Mouse (Mus musculus) left cerebral cortex, adult 6 months (tissue): ENCODE measurements around the gene Gm47995. TPM values are rescaled to one million over a fixed set of nuclear protein-coding genes. Genes with fewer than 3 reads are reported as not detected.

Source experiments
- long read RNA-seq, 2 experiments: library from polyadenylated mRNA; unstranded; transcript quantifications; one replicate each; pipeline ENCODE4 v2.0.0; 2019 to 2020
- polyA plus RNA-seq: library from polyadenylated mRNA; unstranded; fragments of <200 nt; fragmentation: Nextera tagmentation; gene quantifications from 2 replicates; pipeline ENCODE4 v1.2.3, GENCODE M21; 2021

Gene Gm47995
- polyA plus RNA-seq, result 0.13 TPM in 1 of 2 replicates, not detected in the other
- long read RNA-seq, experiment 1, result 0 reads
- long read RNA-seq, experiment 2, result 0 reads

GRCm38 (mm10) chr1:151198120-151198519, at the start of gene Gm47995:
Gm47995 (plus strand) TSS chr1:151198448.

DNA sequence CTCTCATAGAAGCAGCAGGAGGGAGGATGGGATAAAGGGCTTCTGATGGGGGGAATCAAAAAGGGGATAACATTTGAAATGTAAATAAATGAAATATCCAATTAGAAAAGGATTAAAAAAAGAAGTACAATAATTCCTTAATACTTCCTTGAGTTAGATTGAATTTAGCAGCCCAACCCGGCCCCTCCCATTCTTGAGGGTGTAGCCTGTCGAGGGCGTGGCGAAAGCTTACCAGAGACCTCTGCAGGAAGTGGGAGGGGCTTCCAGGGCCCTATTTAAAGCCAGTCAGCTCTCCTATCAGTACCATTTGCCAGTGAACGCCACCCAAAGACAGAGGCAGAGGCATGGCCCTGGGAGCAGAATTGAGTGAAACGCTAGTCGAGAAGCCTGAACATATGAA, 16.0 kb upstream of the Gm47995 start, which contains the start of gene Gm47985:
Gm47985 (plus strand) TSS at position 272 of the 400 bp plus-strand sequence.

DNA sequence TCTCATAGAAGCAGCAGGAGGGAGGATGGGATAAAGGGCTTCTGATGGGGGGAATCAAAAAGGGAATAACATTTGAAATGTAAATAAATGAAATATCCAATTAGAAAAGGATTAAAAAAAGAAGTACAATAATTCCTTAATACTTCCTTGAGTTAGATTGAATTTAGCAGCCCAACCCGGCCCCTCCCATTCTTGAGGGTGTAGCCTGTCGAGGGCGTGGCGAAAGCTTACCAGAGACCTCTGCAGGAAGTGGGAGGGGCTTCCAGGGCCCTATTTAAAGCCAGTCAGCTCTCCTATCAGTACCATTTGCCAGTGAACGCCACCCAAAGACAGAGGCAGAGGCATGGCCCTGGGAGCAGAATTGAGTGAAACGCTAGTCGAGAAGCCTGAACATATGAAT, 6.2 kb upstream of the Gm47995 start, which contains the start of gene Gm8947:
Gm8947 (plus strand) TSS at position 302 of the 400 bp plus-strand sequence.

DNA sequence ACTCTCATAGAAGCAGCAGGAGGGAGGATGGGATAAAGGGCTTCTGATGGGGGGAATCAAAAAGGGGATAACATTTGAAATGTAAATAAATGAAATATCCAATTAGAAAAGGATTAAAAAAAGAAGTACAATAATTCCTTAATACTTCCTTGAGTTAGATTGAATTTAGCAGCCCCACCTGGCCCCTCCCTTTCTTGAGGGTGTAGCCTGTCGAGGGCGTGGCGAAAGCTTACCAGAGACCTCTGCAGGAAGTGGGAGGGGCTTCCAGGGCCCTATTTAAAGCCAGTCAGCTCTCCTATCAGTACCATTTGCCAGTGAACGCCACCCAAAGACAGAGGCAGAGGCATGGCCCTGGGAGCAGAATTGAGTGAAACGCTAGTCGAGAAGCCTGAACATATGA, 5.6 kb downstream of the Gm47995 start, which contains the start of gene 3110040M04Rik:
3110040M04Rik (plus strand) TSS at position 304 of the 400 bp plus-strand sequence.

DNA sequence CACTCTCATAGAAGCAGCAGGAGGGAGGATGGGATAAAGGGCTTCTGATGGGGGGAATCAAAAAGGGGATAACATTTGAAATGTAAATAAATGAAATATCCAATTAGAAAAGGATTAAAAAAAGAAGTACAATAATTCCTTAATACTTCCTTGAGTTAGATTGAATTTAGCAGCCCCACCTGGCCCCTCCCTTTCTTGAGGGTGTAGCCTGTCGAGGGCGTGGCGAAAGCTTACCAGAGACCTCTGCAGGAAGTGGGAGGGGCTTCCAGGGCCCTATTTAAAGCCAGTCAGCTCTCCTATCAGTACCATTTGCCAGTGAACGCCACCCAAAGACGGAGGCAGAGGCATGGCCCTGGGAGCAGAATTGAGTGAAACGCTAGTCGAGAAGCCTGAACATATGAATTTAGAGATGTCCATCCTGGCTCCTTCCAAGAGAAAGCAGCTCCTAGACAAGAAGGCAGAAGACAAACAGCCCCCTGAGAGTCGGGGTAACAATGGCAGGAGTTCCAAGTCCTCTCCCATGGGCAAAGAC, 11.6 kb downstream of the Gm47995 start, which contains the start of gene Gm47996:
Gm47996 (plus strand) TSS at position 308 of the 532 bp plus-strand sequence.

Other genes starting within 250 kb of the Gm47995 start
- gene Hmcn1, start 205.0 kb upstream of the Gm47995 start, polyA plus RNA-seq, result 0.14 and 0.17 TPM in 2 replicates
- gene Gm47985, start 15.9 kb upstream of the Gm47995 start, polyA plus RNA-seq, result not detected in 2 replicates
- not detected in 2 replicates for gene Gm8947, start 6.1 kb upstream of the Gm47995 start, polyA plus RNA-seq
- gene 3110040M04Rik, start 5.7 kb downstream of the Gm47995 start, polyA plus RNA-seq, result not detected in 2 replicates
- gene Gm47996, start 11.7 kb downstream of the Gm47995 start, polyA plus RNA-seq, result not detected in 2 replicates
- gene Ivns1abp, start 146.0 kb downstream of the Gm47995 start, polyA plus RNA-seq, result 51.9 and 53.4 TPM in 2 replicates
- 4.8 and 5.7 TPM in 2 replicates for gene Swt1, start 230.0 kb downstream of the Gm47995 start, polyA plus RNA-seq
- 14.0 and 15.7 TPM in 2 replicates for gene Trmt1l, start 230.1 kb downstream of the Gm47995 start, polyA plus RNA-seq